Mouse (Mus musculus) thymus, postnatal 0 days (tissue): ENCODE measurements around the gene Mrpl36. TPM values are rescaled to one million over a fixed set of nuclear protein-coding genes. Genes with fewer than 3 reads are reported as not detected.

ENCODE experiments used
- DNase-seq: peaks from one replicate; pipeline ENCODE4 v3.0.0-alpha.2; 2015; ENCODE audit warnings: low spot score
- polyA plus RNA-seq: library from polyadenylated mRNA; unstranded; fragments of >200 nt; fragmentation: Nextera tagmentation; extraction: Ambion mirVana; gene quantifications from 2 replicates; pipeline ENCODE4 v1.2.1, GENCODE M21; 2015

Gene Mrpl36
- polyA plus RNA-seq, 1 experiment from 2014 or later: 190 TPM

GRCm38 (mm10) chr13:73346131-73346530 is 17.8 kb downstream of the Mrpl36 start:
- DNase-seq: no peak

DNA sequence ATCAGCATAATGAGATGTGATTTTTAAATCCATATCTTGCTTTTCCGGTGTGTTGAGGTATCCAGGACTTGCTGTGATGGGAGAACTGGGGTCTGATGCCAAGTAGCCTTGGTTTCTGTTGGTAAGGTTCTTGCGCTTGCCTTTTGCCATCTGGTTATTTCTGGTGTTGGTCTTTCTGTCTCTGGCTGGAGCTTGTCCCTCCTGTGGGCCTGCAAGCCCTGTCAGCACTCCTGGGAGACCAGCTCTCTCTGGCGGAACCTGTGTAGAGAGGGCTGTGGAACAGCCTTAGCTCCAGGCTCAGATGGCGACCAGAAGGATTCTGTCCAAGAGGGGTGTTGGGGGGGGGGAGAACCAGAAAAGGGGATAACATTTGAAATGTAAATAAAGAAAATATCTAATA is 18.4 kb downstream of the Mrpl36 start:
- DNase-seq: no peak

GRCm38 (mm10) chr13:73347171-73347570 is 18.9 kb downstream of the Mrpl36 start:
- no peak for DNase-seq

DNA sequence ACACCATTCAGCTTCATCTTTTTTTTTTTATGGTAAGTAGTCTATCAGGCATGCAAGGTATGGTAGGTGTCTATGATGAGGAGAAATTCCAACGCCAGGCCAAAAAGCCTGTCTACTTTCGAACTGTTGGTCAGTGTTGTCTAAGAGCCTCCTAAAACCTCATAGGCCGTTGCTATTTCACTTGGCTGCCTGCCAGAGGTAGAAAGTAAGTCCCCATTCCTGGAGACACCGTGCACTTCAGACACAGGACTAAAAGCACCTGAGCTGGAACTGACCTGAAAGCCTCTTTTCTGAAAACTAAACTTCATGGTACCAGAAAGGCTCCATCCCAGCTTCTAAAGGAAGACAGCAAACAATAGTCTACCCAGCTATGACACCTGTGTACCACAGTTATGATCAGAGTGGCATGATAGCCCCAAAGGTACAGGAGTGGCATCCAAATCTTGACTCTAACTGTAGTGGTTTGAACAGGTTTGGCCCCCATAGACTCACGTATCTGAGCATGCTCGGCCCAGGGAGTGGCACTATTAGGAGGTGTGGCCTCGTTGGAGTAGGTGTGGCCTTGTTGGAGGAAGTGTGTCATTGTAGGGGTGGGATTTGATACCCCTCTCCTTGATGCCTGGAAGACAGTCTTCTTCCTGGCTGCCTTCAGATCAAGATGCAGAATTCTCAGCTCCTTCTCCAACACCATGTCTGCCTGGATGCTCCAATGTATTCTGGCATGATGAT is 19.8 kb downstream of the Mrpl36 start:
- DNase-seq: no peak

- no peak for DNase-seq
Measured at GRCm38 (mm10) chr13:73350741-73351140, 22.4 kb downstream of the Mrpl36 start.

GRCm38 (mm10) chr13:73351910-73352309 is 23.6 kb downstream of the Mrpl36 start:
- no peak for DNase-seq

DNA sequence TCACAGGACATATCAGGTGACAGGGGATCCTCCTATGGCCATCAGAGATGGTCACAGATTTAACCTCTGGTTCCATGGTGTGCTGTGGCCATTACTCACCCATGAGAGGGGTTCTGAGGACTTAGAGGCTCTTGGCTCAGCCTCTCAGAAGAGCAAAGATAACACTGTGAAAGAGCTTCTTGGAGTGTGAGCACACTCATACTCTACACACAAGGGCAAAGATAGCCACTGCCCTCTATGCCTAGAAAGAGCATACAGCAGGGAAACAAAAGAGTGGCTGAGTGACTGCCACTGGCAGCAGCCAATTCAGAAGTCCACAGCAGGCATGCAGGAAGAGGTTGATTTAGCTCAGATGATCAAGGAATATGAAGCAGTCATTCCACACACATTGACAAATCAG is 24.2 kb downstream of the Mrpl36 start:
- no peak for DNase-seq

DNA sequence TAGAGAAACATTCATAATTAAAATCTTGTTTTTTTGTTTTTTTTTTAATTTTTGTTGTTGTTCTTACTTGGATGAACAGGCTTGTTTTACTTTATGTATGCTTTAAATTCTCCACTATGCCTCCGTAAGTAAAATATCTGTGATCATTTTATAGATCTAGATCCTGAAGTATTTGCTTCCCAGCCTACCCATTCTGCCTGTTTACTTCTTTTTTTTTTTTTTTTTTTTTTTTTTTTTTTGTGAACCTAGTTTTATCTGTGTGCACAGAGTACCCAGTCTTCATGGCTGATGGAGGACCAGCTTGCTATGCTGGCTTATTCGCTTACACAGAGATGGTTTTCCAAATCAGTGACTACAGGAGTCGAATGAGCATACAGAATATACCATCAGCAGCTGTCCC is 28.8 kb downstream of the Mrpl36 start:
- no peak for DNase-seq

DNA sequence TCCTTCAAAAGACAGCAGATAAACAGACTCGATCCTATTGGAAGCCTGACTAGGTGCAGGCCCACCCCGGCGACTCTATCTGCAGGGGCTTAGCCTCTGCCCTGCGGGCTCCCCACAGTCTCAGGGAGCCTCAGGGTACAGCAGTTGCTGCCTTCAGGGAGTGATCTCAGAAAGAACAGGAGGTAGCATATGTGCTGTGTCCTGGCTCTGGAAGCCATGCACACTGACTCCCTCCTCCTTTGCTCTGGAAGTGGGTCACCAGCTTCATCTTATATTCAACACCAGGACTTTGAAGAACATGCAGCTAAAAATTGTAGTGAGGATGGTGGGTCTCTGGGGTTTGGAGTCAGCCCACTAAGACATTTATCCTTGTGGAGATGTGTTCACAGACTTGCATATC is 45.1 kb downstream of the Mrpl36 start:
- DNase-seq: no peak

DNA sequence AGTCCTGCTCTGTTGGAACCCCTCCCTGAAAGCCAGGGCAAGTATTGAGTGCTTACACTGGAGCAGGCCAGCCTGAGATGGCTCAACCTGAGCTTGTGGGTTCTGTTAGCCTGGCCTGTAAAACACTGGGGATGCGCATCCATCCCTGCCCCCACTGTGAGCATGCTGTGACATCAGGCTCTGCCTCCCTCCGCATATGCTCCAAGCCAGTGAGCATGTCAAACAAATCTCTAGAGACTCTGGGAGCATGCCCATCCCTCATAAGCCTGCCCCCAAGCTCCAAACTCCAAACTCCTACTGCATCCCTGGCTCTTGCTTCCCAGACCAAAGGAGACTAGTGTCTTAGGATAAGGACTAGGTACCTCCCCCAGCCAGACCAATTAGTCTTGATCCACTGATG is 46.3 kb downstream of the Mrpl36 start:
- DNase-seq: no peak

DNA sequence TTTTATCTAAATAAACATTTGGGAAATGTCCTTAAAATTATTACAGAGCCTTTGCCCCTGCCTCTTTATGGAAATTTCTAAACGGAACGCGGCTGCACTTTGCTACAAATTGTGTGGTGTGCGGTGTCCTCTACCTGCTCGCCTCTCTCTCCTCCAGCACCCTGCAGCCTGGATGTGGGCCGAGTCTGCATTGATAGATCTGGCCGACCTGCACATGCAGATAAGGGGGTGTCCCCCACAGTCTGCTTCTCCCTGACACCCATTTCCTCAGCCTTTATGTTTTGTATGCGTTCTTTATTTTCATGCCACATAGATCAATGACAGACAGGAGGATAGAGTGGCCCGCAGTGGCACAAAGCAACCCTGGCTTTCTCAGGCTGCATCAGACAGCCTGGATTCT is 49.3 kb downstream of the Mrpl36 start:
- DNase-seq: no peak

Other genes with a start within 250 kb of the Mrpl36 start
- gene Irx4, start 68.0 kb upstream of the Mrpl36 start, polyA plus RNA-seq: 0.25 and 0.41 TPM in 2 replicates
- 405 and 440 TPM in 2 replicates for gene Ndufs6, start within 50 bp of the Mrpl36 start, polyA plus RNA-seq
- 15.7 and 18.0 TPM in 2 replicates for gene Lpcat1, start 138.7 kb downstream of the Mrpl36 start, polyA plus RNA-seq
- 0.05 and 0.10 TPM in 2 replicates for gene Slc6a3, start 208.2 kb downstream of the Mrpl36 start, polyA plus RNA-seq